Mouse (Mus musculus): Measurements from ENCODE around the gene Exoc7. TPM values are rescaled to one million over a fixed set of nuclear protein-coding genes. Genes with fewer than 3 reads are reported as not detected.
A peak's percentile ranks its signal among the peaks of the same experiment; 100 is the strongest.

Gene Exoc7
- polyA plus RNA-seq, 1 experiment from 2014 or later, result 42.3 TPM

GRCm38 (mm10) chr11:116342069-116342791 lies 35.2 kb upstream of the Exoc7 start:
- Histone ChIP-seq H3K9ac (ENCODE audit: low read length) (no peak overlapping the region), H3K4me2 (replicated peaks; ENCODE audit: low read depth) (no peak overlapping the region), H3K4me3 (ENCODE audit: low read depth, low read length) (no peak overlapping the region), H3K4me1 (replicated peaks; ENCODE audit: control insufficient read depth, insufficient read depth) (no peaks in the 10 kb centered on the region), H3K27ac (replicated peaks) (no peak overlapping the region), H3K36me3 (ENCODE audit: control insufficient read depth, insufficient read depth, low read length) (no peaks in the 10 kb centered on the region), H3K9me3 (ENCODE audit: control insufficient read depth, low read length) (no peaks in the 10 kb centered on the region), H3K27me3 (ENCODE audit: control insufficient read depth, insufficient read depth, low read length) (no peaks in the 10 kb centered on the region)
- 69% methylated on average over 25 of the region's 25 CpGs for whole genome bisulfite sequencing
- ATAC-seq (ENCODE audit: low FRiP score, low TSS enrichment) (no peak), DNase-seq (ENCODE audit: low spot score) (no peak)
- TF ChIP-seq EP300 (optimal IDR thresholded peaks at IDR 0.05) (no peak), CTCF (IDR thresholded peaks at IDR 0.05; ENCODE audit: low read depth) (no peak)

- H3K9ac ChIP-seq (ENCODE audit: low read length), result no peak overlapping the region
- H3K36me3 ChIP-seq (ENCODE audit: control insufficient read depth, insufficient read depth, low read length), result no peaks in the 10 kb centered on the region
- no peak overlapping the region for H3K27ac ChIP-seq (replicated peaks)
- H3K4me3 ChIP-seq (ENCODE audit: low read depth, low read length), result no peak overlapping the region
- 85% methylated on average over 6 of the region's 6 CpGs for WGBS
- H3K4me2 ChIP-seq (replicated peaks; ENCODE audit: low read depth), result no peak overlapping the region
- ATAC-seq (ENCODE audit: low FRiP score, low TSS enrichment), result no peak
- H3K27me3 ChIP-seq (ENCODE audit: control insufficient read depth, insufficient read depth, low read length), result peaks cover 4% of the 10 kb centered on the region; the same call in 1 of the 2 replicates
- TF ChIP-seq EP300 (optimal IDR thresholded peaks at IDR 0.05), result no peak
- no peak for TF ChIP-seq CTCF (IDR thresholded peaks at IDR 0.05; ENCODE audit: low read depth)
- no peaks in the 10 kb centered on the region for H3K9me3 ChIP-seq (ENCODE audit: control insufficient read depth, low read length)
- DNase-seq (ENCODE audit: low spot score), result no peak
- peaks cover 2% of the 10 kb centered on the region; the same call in 1 of the 2 replicates for H3K4me1 ChIP-seq (replicated peaks; ENCODE audit: control insufficient read depth, insufficient read depth)
Observed at GRCm38 (mm10) chr11:116337531-116337930, 30.5 kb upstream of the Exoc7 start.

GRCm38 (mm10) chr11:116337000-116337399 lies 30.0 kb upstream of the Exoc7 start:
- no peak overlapping the region for H3K4me2 ChIP-seq (replicated peaks; ENCODE audit: low read depth)
- no peaks in the 10 kb centered on the region for H3K36me3 ChIP-seq (ENCODE audit: control insufficient read depth, insufficient read depth, low read length)
- peaks cover 4% of the 10 kb centered on the region; the same call in 1 of the 2 replicates for H3K27me3 ChIP-seq (ENCODE audit: control insufficient read depth, insufficient read depth, low read length)
- H3K4me1 ChIP-seq (replicated peaks; ENCODE audit: control insufficient read depth, insufficient read depth), result peaks cover 2% of the 10 kb centered on the region; the same call in 1 of the 2 replicates
- ATAC-seq (ENCODE audit: low FRiP score, low TSS enrichment), result no peak
- DNase-seq (ENCODE audit: low spot score), result no peak
- no peak overlapping the region for H3K4me3 ChIP-seq (ENCODE audit: low read depth, low read length)
- H3K27ac ChIP-seq (replicated peaks), result no peak overlapping the region
- no peak overlapping the region for H3K9ac ChIP-seq (ENCODE audit: low read length)
- TF ChIP-seq CTCF (IDR thresholded peaks at IDR 0.05; ENCODE audit: low read depth), result no peak
- TF ChIP-seq EP300 (optimal IDR thresholded peaks at IDR 0.05), result no peak
- WGBS, result 53% methylated on average over 12 of the region's 12 CpGs
- H3K9me3 ChIP-seq (ENCODE audit: control insufficient read depth, low read length), result no peaks in the 10 kb centered on the region

DNA sequence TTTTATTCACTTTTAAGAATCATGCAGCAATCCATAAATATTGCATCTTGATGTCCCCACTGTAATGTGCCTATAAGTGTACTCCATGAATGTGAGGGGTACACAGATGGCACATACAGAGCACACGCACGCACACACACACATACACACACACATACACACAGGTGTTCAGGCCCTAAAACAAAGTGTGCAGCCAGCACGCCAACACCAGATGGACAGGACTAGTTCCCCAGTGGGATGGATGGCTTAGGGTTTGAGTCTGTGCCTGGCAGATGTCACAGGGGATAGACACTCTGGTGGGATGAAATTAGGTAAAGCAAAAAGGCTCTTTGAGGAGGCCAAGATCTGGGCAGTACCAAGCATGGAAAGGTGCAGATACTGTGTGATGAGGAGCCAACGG lies 29.4 kb upstream of the Exoc7 start:
- Histone ChIP-seq H3K4me2 (replicated peaks; ENCODE audit: low read depth) (no peak overlapping the region), H3K9me3 (ENCODE audit: control insufficient read depth, low read length) (no peaks in the 10 kb centered on the region), H3K27me3 (ENCODE audit: control insufficient read depth, insufficient read depth, low read length) (peaks cover 4% of the 10 kb centered on the region; the same call in 1 of the 2 replicates), H3K9ac (ENCODE audit: low read length) (no peak overlapping the region), H3K4me3 (ENCODE audit: low read depth, low read length) (no peak overlapping the region), H3K36me3 (ENCODE audit: control insufficient read depth, insufficient read depth, low read length) (no peaks in the 10 kb centered on the region), H3K4me1 (replicated peaks; ENCODE audit: control insufficient read depth, insufficient read depth) (peaks cover 2% of the 10 kb centered on the region; the same call in 1 of the 2 replicates), H3K27ac (replicated peaks) (no peak overlapping the region)
- ATAC-seq (ENCODE audit: low FRiP score, low TSS enrichment) (no peak), DNase-seq (ENCODE audit: low spot score) (no peak)
- TF ChIP-seq CTCF (IDR thresholded peaks at IDR 0.05; ENCODE audit: low read depth) (no peak), EP300 (optimal IDR thresholded peaks at IDR 0.05) (no peak)
- 88% methylated on average over 4 of the region's 4 CpGs for WGBS

GRCm38 (mm10) chr11:116335244-116336036 lies 28.4 kb upstream of the Exoc7 start, which contains the start of gene Foxj1:
Foxj1 (minus strand) TSS chr11:116335399.
- Histone ChIP-seq H3K36me3 (ENCODE audit: control insufficient read depth, insufficient read depth, low read length) (no peaks in the 10 kb centered on the region), H3K9ac (ENCODE audit: low read length) (peak within 1 kb of the TSS; percentile 61), H3K9me3 (ENCODE audit: control insufficient read depth, low read length) (no peaks in the 10 kb centered on the region), H3K27ac (replicated peaks) (0 out of 2 replicates have a peak within 1 kb of the TSS, but pooled peaks have one; percentile 13), H3K27me3 (ENCODE audit: control insufficient read depth, insufficient read depth, low read length) (peaks cover 4% of the 10 kb centered on the region; the same call in 1 of the 2 replicates), H3K4me3 (ENCODE audit: low read depth, low read length) (peak within 1 kb of the TSS; percentile 68), H3K4me2 (replicated peaks; ENCODE audit: low read depth) (peak within 1 kb of the TSS; percentile 100), H3K4me1 (replicated peaks; ENCODE audit: control insufficient read depth, insufficient read depth) (peaks cover 2% of the 10 kb centered on the region; the same call in 1 of the 2 replicates)
- ATAC-seq (ENCODE audit: low FRiP score, low TSS enrichment) (peak; percentile 86), DNase-seq (ENCODE audit: low spot score) (peak; percentile 96)
- TF ChIP-seq EP300 (optimal IDR thresholded peaks at IDR 0.05), result no peak
- peak; percentile 67 for TF ChIP-seq CTCF (IDR thresholded peaks at IDR 0.05; ENCODE audit: low read depth)
- under 1% methylated on average over 58 of the region's 61 CpGs for WGBS

Measured in stomach, postnatal 0 days (tissue).